Mouse (Mus musculus) C2C12 (cell line): ENCODE measurements around the gene Fnbp1l. TPM values are rescaled to one million over a fixed set of nuclear protein-coding genes. Genes with fewer than 3 reads are reported as not detected.

Experiments
- H3K27me3 ChIP-seq: one replicate; pipeline ENCODE4 v1.6.1; 2011; ENCODE audit not compliant: control insufficient read depth, insufficient read depth, insufficient read length
- H3K36me3 ChIP-seq: one replicate; pipeline ENCODE4 v1.6.1; 2011; ENCODE audit not compliant: control insufficient read depth, insufficient read depth
- H3K4me3 ChIP-seq: one replicate; pipeline ENCODE4 v1.5.1; 2011; ENCODE audit warnings: mild to moderate bottlenecking, control low read depth; ENCODE audit not compliant: poor library complexity, insufficient read depth, severe bottlenecking
- H3K79me2 ChIP-seq: one replicate; pipeline ENCODE4 v1.6.1; 2011; ENCODE audit not compliant: control insufficient read depth, insufficient read depth
- H3K79me3 ChIP-seq: one replicate; pipeline ENCODE4 v1.6.1; 2011; ENCODE audit warnings: low read depth, control low read depth
- H3ac ChIP-seq: one replicate; pipeline ENCODE3; 2011; ENCODE audit warnings: low read depth; ENCODE audit not compliant: control insufficient read depth, insufficient read length
- CEBPB ChIP-seq: IDR thresholded peaks from one replicate; pipeline ENCODE4 v1.6.1; 2011; ENCODE audit warnings: low read depth, mild to moderate bottlenecking, control low read depth, moderate library complexity
- CTCF ChIP-seq: IDR thresholded peaks from one replicate; pipeline ENCODE4 v1.5.1; 2011; ENCODE audit not compliant: control insufficient read depth, insufficient read depth, insufficient read length
- FOSL1 ChIP-seq: IDR thresholded peaks from one replicate; pipeline ENCODE4 v1.8.0; 2011; ENCODE audit warnings: mild to moderate bottlenecking, low read length; ENCODE audit not compliant: poor library complexity, insufficient read depth, severe bottlenecking
- MAX ChIP-seq: IDR thresholded peaks from one replicate; pipeline ENCODE4 v1.6.1; 2011; ENCODE audit warnings: mild to moderate bottlenecking, control low read depth
- MYOD1 ChIP-seq: IDR thresholded peaks from one replicate; pipeline ENCODE4 v1.6.1; 2011; ENCODE audit warnings: low read depth; ENCODE audit not compliant: control insufficient read depth, insufficient read length
- MYOG ChIP-seq: IDR thresholded peaks from one replicate; pipeline ENCODE4 v1.6.1; 2011; ENCODE audit not compliant: control insufficient read depth, insufficient read length; ENCODE audit errors: extremely low read depth
- USF1 ChIP-seq: IDR thresholded peaks from one replicate; pipeline ENCODE4 v1.6.1; 2011; ENCODE audit warnings: low read depth, mild to moderate bottlenecking, control low read depth, moderate library complexity
- microRNA-seq: library from miRNA; unstranded; fragments of <30 nt; microRNA quantifications from one replicate; pipeline ENCODE4, GENCODE M21; 2019; ENCODE audit warnings: borderline microRNAs expressed
- polyA plus RNA-seq: library from polyadenylated mRNA; unstranded; fragments of >200 nt; fragmentation: generic; extraction: Trizol; gene quantifications from one replicate; pipeline ENCODE4 v1.2.1, GENCODE M21; 2012; ENCODE audit warnings: missing spikeins

Fnbp1l gene
- polyA plus RNA-seq, 1 experiment, result 12.4 TPM

- Histone ChIP-seq H3ac (no peak overlapping the region), H3K36me3 (no peaks in the 10 kb centered on the region), H3K27me3 (no peaks in the 10 kb centered on the region), H3K79me2 (peaks cover 92% of the 10 kb centered on the region), H3K4me3 (no peak overlapping the region), H3K79me3 (peaks cover 62% of the 10 kb centered on the region)
- no peak for TF ChIP-seq USF1
- TF ChIP-seq MYOD1, result peak; percentile 74
Measured at GRCm38 (mm10) chr3:122494764-122495163, 124.8 kb downstream of the Fnbp1l start.

- H3K79me2 ChIP-seq, result peaks cover 92% of the 10 kb centered on the region
- TF ChIP-seq MYOD1, result no peak
- no peak for TF ChIP-seq CTCF
- no peak for TF ChIP-seq FOSL1
- TF ChIP-seq USF1, result no peak
- TF ChIP-seq CEBPB, result no peak
- no peak for TF ChIP-seq MYOG
- TF ChIP-seq MAX, result no peak
- H3K36me3 ChIP-seq, result no peaks in the 10 kb centered on the region
- no peak overlapping the region for H3K4me3 ChIP-seq
- H3K79me3 ChIP-seq, result peaks cover 62% of the 10 kb centered on the region
- no peak overlapping the region for H3ac ChIP-seq
- H3K27me3 ChIP-seq, result no peaks in the 10 kb centered on the region
Measured at GRCm38 (mm10) chr3:122492872-122493615, 126.5 kb downstream of the Fnbp1l start.

- H3K79me3 ChIP-seq, result peaks cover 66% of the 10 kb centered on the region
- no peak overlapping the region for H3K4me3 ChIP-seq
- TF ChIP-seq USF1 (no peak), MYOG (no peak), MAX (no peak), FOSL1 (no peak), CTCF (no peak), MYOD1 (no peak), CEBPB (no peak)
- no peak overlapping the region for H3ac ChIP-seq
- no peaks in the 10 kb centered on the region for H3K36me3 ChIP-seq
- peaks cover 97% of the 10 kb centered on the region for H3K79me2 ChIP-seq
- H3K27me3 ChIP-seq, result no peaks in the 10 kb centered on the region
Measured at GRCm38 (mm10) chr3:122492006-122492405, 127.5 kb downstream of the Fnbp1l start.

GRCm38 (mm10) chr3:122490574-122490973 is 128.9 kb downstream of the Fnbp1l start:
- peaks cover 68% of the 10 kb centered on the region for H3K79me3 ChIP-seq

More at GRCm38 (mm10) chr3:122490574-122490973, 128.9 kb downstream of the Fnbp1l start:
- H3K79me2 ChIP-seq, result peaks cover 97% of the 10 kb centered on the region
- no peak overlapping the region for H3K4me3 ChIP-seq
- H3K27me3 ChIP-seq, result no peaks in the 10 kb centered on the region
- H3K36me3 ChIP-seq, result no peaks in the 10 kb centered on the region
- no peak for TF ChIP-seq CEBPB
- TF ChIP-seq MYOD1, result no peak
- no peak for TF ChIP-seq FOSL1
- no peak for TF ChIP-seq MAX
- no peak for TF ChIP-seq MYOG
- no peak for TF ChIP-seq CTCF
- TF ChIP-seq USF1, result no peak
- no peak overlapping the region for H3ac ChIP-seq

Small RNA genes within 50 kb of the gene (microRNA-seq; reads per million reads assigned to microRNA genes)
- gene Mir7657, result not detected

Other genes with a start within 250 kb of the Fnbp1l start
- 2.9 TPM for gene Pde5a, start 109.2 kb upstream of the Fnbp1l start, polyA plus RNA-seq